Mouse (Mus musculus): ENCODE data around the gene Aak1. TPM values are rescaled to one million over a fixed set of nuclear protein-coding genes. Genes with fewer than 3 reads are reported as not detected.

Gene Aak1
- polyA plus RNA-seq, 1 experiment from 2014 or later = 16.9 TPM

DNA sequence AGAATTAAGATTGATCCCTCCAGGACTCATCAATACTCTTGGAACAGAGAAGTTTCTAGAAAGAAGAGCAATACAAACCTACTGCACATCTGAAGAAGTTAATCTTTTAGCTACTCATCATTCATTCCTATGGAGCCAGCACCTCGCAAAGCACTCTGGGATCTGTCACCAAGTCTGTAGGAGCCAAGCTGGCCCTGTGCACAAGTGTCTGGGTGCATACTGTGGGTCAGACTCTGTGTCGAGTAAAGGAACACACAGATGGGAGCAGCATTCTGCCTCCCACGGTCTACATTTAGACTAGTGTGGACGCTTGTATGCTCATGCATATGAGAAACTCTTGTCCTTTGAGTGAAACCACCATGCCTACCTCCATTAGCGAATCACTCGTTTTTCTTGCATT is 148.0 kb downstream of the Aak1 start:
- H3K36me3 ChIP-seq = peaks cover 38% of the 10 kb centered on the region
- no peak for ATAC-seq (ENCODE audit: insufficient number of reproducible peaks, insufficient read depth, low FRiP score, low TSS enrichment, low read depth)
- no peak overlapping the region for H3K27ac ChIP-seq
- H3K4me2 ChIP-seq = no peak overlapping the region
- H3K4me1 ChIP-seq = peaks cover 4% of the 10 kb centered on the region; the same call in 1 of the 2 replicates
- no peak overlapping the region for H3K4me3 ChIP-seq
- 93% methylated on average over 6 of the region's 6 CpGs for WGBS
- no peaks in the 10 kb centered on the region for H3K27me3 ChIP-seq
- no peaks in the 10 kb centered on the region for H3K9me3 ChIP-seq
- no peak overlapping the region for H3K9ac ChIP-seq

DNA sequence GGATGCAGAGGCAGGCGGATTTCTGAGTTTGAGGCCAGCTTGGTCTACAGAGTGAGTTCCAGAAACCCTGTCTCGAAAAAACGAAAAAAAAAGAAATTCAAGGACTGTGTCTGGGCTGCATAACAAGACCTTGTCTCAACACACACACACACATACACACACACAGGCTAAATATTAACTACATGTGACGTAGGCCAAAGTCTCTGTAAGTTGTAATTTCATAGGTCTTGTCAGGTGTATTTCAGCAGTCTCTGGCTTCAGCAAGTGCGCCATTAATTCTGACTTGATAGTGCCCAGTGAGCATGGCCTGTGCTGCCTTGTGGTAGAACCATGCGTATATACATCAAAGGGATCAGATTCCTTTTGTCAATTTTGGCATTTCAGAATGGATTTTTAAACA is 152.7 kb downstream of the Aak1 start:
- Histone ChIP-seq H3K36me3 (peaks cover 18% of the 10 kb centered on the region), H3K9me3 (no peaks in the 10 kb centered on the region), H3K9ac (no peak overlapping the region; the same call in 1 of the 2 replicates), H3K4me1 (peaks cover 12% of the 10 kb centered on the region), H3K4me3 (no peak overlapping the region), H3K27ac (peak overlapping the region; percentile 69), H3K27me3 (no peaks in the 10 kb centered on the region), H3K4me2 (no peak overlapping the region)
- no peak for ATAC-seq (ENCODE audit: insufficient number of reproducible peaks, insufficient read depth, low FRiP score, low TSS enrichment, low read depth)
- WGBS = 91% methylated on average over 6 of the region's 6 CpGs

DNA sequence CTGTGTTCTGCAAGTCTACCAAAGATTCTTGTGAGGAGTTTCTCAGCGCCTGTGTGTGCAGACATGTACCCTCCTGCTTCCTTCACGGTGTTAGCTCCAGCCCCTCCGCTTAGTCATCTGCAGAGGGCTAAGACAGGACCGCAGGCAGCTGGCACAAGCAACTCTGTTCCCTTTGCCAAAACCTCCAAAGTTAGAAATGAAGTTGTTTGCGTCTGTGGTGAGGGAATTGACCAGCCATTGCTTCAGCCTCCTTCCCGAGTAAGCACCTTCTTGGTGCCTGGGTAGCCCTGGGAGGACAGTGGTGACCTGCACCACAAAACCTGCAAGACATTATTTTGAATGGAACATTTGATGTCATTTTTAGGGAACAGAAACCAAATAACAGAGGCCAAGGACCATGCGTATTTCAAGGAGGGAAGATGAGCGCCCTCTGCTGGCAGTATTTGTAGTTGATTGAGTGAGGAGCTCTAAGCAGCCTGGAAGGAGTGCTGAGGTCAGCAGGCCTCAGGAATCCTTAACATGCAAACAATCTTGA is 153.3 kb downstream of the Aak1 start:
- no peak overlapping the region for H3K4me3 ChIP-seq
- H3K9ac ChIP-seq = no peak overlapping the region; the same call in 1 of the 2 replicates
- 0 out of 2 replicates have a peak, but pooled peaks have one; percentile 59 for ATAC-seq (ENCODE audit: insufficient number of reproducible peaks, insufficient read depth, low FRiP score, low TSS enrichment, low read depth)
- WGBS = 51% methylated on average over 8 of the region's 8 CpGs
- no peaks in the 10 kb centered on the region for H3K27me3 ChIP-seq
- H3K4me1 ChIP-seq = peaks cover 12% of the 10 kb centered on the region
- H3K27ac ChIP-seq = peak overlapping the region; percentile 69
- H3K4me2 ChIP-seq = no peak overlapping the region
- H3K9me3 ChIP-seq = no peaks in the 10 kb centered on the region
- peaks cover 12% of the 10 kb centered on the region for H3K36me3 ChIP-seq

DNA sequence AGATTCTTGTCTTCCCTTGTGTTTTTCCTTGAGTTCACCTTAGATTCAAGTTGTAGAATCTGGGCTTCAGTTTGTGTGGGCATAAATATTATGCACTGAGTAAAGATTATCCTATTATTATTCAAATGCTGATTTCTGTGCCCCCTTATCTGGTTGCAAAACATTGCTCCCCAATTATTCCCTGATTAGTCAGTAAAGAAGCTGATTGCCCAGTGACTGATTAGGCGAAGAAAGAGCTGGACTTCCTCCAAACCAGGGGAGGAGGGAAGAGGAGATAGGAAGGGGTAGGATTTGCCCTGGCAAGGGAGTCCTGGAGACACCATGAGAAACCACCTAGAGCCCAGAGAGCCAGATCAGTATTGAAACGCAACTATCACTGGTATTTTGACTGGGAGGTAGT is 154.8 kb downstream of the Aak1 start:
- no peak for ATAC-seq (ENCODE audit: insufficient number of reproducible peaks, insufficient read depth, low FRiP score, low TSS enrichment, low read depth)
- Histone ChIP-seq H3K36me3 (no peaks in the 10 kb centered on the region), H3K27ac (no peak overlapping the region), H3K4me1 (peaks cover 12% of the 10 kb centered on the region), H3K9ac (no peak overlapping the region), H3K4me2 (no peak overlapping the region), H3K9me3 (no peaks in the 10 kb centered on the region), H3K27me3 (no peaks in the 10 kb centered on the region), H3K4me3 (no peak overlapping the region)
- WGBS = 67% methylated on average over 2 of the region's 2 CpGs

- H3K27me3 ChIP-seq = no peaks in the 10 kb centered on the region
- no peak overlapping the region for H3K4me3 ChIP-seq
- H3K9ac ChIP-seq = no peak overlapping the region
- H3K36me3 ChIP-seq = no peaks in the 10 kb centered on the region
- ATAC-seq (ENCODE audit: insufficient number of reproducible peaks, insufficient read depth, low FRiP score, low TSS enrichment, low read depth) = no peak
- H3K27ac ChIP-seq = no peak overlapping the region
- peaks cover 16% of the 10 kb centered on the region for H3K4me1 ChIP-seq
- no peaks in the 10 kb centered on the region for H3K9me3 ChIP-seq
- no peak overlapping the region for H3K4me2 ChIP-seq
Observed at GRCm38 (mm10) chr6:87005577-87005976, 156.3 kb downstream of the Aak1 start.

GRCm38 (mm10) chr6:87008887-87009286 is 159.6 kb downstream of the Aak1 start, which contains the start of gene Nfu1:
Nfu1 (plus strand) TSS chr6:87009236.
- Histone ChIP-seq H3K36me3 (peaks cover 13% of the 10 kb centered on the region; the same call in 1 of the 2 replicates), H3K27me3 (no peaks in the 10 kb centered on the region), H3K27ac (peak within 1 kb of the TSS; percentile 82), H3K4me2 (peak within 1 kb of the TSS; percentile 65), H3K9ac (peak within 1 kb of the TSS; percentile 98), H3K4me3 (peak within 1 kb of the TSS; percentile 87), H3K9me3 (no peaks in the 10 kb centered on the region), H3K4me1 (peaks cover 7% of the 10 kb centered on the region)
- WGBS = 75% methylated on average over 6 of the region's 6 CpGs
- no peak for ATAC-seq (ENCODE audit: insufficient number of reproducible peaks, insufficient read depth, low FRiP score, low TSS enrichment, low read depth)

- H3K4me3 ChIP-seq = peak overlapping the region; percentile 87
- under 1% methylated on average over 36 of the region's 36 CpGs for WGBS
- H3K27ac ChIP-seq = peak overlapping the region; percentile 82
- peak overlapping the region; percentile 98 for H3K9ac ChIP-seq
- peaks cover 19% of the 10 kb centered on the region for H3K36me3 ChIP-seq
- peak; percentile 87 for ATAC-seq (ENCODE audit: insufficient number of reproducible peaks, insufficient read depth, low FRiP score, low TSS enrichment, low read depth)
- H3K27me3 ChIP-seq = no peaks in the 10 kb centered on the region
- peak overlapping the region; percentile 65 for H3K4me2 ChIP-seq
- H3K4me1 ChIP-seq = peaks cover 7% of the 10 kb centered on the region
- no peaks in the 10 kb centered on the region for H3K9me3 ChIP-seq
Observed at GRCm38 (mm10) chr6:87009692-87010328, 160.5 kb downstream of the Aak1 start.

- peaks cover 75% of the 10 kb centered on the region for H3K36me3 ChIP-seq
- no peak overlapping the region for H3K27ac ChIP-seq
- 63% methylated on average over 4 of the region's 4 CpGs for WGBS
- no peaks in the 10 kb centered on the region for H3K27me3 ChIP-seq
- H3K4me1 ChIP-seq = no peaks in the 10 kb centered on the region
- H3K9ac ChIP-seq = no peak overlapping the region
- no peak for ATAC-seq (ENCODE audit: insufficient number of reproducible peaks, insufficient read depth, low FRiP score, low TSS enrichment, low read depth)
- no peaks in the 10 kb centered on the region for H3K9me3 ChIP-seq
- H3K4me3 ChIP-seq = no peak overlapping the region
- H3K4me2 ChIP-seq = no peak overlapping the region
Observed at GRCm38 (mm10) chr6:87016916-87017315, 167.6 kb downstream of the Aak1 start.

DNA sequence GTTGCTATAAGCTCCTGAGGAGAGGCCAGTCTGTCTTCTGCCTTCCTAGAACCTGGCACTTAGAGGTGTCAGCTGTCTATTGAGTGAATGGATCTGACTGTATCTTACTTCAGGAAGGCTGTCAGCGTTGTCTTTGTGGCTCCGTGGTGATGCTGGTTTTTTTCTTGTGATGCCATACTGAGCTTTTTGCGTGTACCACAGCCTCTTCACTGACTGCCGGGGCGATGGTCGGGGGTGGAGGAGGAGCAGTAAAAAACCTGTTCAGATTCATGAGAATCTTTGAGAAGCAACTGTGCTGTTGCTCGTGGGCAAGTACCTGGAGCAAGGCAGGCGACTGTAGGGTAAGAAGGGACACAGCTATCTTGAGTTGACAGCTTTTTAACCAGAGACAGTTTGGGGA is 169.6 kb downstream of the Aak1 start:
- Histone ChIP-seq H3K9me3 (no peaks in the 10 kb centered on the region), H3K4me2 (no peak overlapping the region), H3K36me3 (peaks cover 77% of the 10 kb centered on the region), H3K27me3 (no peaks in the 10 kb centered on the region), H3K9ac (no peak overlapping the region), H3K4me1 (no peaks in the 10 kb centered on the region), H3K4me3 (no peak overlapping the region), H3K27ac (no peak overlapping the region)
- ATAC-seq (ENCODE audit: insufficient number of reproducible peaks, insufficient read depth, low FRiP score, low TSS enrichment, low read depth) = no peak
- 91% methylated on average over 8 of the region's 8 CpGs for WGBS

GRCm38 (mm10) chr6:87021791-87022190 is 172.5 kb downstream of the Aak1 start:
- H3K4me3 ChIP-seq = no peak overlapping the region
- no peaks in the 10 kb centered on the region for H3K4me1 ChIP-seq
- no peak overlapping the region for H3K4me2 ChIP-seq
- no peak overlapping the region for H3K9ac ChIP-seq
- H3K27me3 ChIP-seq = no peaks in the 10 kb centered on the region
- H3K9me3 ChIP-seq = no peaks in the 10 kb centered on the region
- ATAC-seq (ENCODE audit: insufficient number of reproducible peaks, insufficient read depth, low FRiP score, low TSS enrichment, low read depth) = no peak
- H3K27ac ChIP-seq = no peak overlapping the region
- peaks cover 87% of the 10 kb centered on the region for H3K36me3 ChIP-seq
- 97% methylated on average over 12 of the region's 12 CpGs for WGBS

DNA sequence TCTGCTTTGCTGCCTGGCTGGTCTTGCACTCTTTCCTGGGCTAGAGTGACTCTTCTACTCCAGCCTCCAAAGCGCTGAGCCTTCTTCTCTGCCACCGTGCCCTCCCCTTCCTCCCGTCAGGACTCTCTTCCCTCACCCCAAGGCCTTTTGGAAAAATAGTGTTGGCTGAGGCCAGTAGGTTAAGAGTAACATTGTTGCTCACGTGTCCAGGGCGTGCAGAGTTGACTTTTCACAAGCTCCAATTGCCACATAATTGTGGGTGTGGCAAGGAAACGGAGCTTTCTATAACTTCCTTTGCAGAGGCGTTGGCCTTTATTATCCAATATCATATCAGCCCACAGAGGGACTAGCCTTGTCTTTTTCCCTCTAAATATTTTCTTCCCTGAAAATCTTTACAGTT is 177.7 kb downstream of the Aak1 start:
- Histone ChIP-seq H3K27ac (no peak overlapping the region), H3K4me3 (no peak overlapping the region), H3K4me1 (no peaks in the 10 kb centered on the region), H3K9me3 (no peaks in the 10 kb centered on the region), H3K36me3 (peaks cover 76% of the 10 kb centered on the region), H3K4me2 (no peak overlapping the region), H3K27me3 (no peaks in the 10 kb centered on the region), H3K9ac (no peak overlapping the region)
- WGBS = 81% methylated on average over 7 of the region's 7 CpGs
- ATAC-seq (ENCODE audit: insufficient number of reproducible peaks, insufficient read depth, low FRiP score, low TSS enrichment, low read depth) = no peak

DNA sequence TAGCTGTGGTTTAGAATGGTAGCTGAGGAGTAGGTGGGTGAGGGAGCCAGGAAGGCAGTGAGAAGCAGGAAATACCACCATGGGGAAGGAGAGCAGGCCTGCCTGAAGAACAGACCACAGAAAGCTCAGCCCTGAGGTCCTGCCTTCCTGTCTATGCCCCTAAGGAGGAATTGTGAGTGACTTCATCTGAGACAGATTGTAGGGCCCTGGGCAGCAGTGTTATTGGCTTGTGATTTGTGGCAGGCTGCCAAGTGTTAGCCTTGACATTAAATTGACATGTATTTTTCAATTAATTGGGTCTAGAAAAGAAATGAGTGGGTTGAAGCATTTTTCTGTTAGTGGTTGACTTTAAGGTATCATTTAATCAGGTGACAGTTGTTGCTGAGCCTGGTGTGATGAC is 179.6 kb downstream of the Aak1 start:
- no peak for ATAC-seq (ENCODE audit: insufficient number of reproducible peaks, insufficient read depth, low FRiP score, low TSS enrichment, low read depth)
- Histone ChIP-seq H3K36me3 (peaks cover 66% of the 10 kb centered on the region), H3K27ac (no peak overlapping the region), H3K9me3 (no peaks in the 10 kb centered on the region), H3K9ac (no peak overlapping the region), H3K4me3 (no peak overlapping the region), H3K4me2 (no peak overlapping the region), H3K27me3 (no peaks in the 10 kb centered on the region), H3K4me1 (no peaks in the 10 kb centered on the region)

All from embryonic facial prominence, embryonic 13.5 days (tissue).